Mouse (Mus musculus) liver, embryonic 15.5 days (tissue): Measurements from ENCODE around the gene Ostf1. TPM values are rescaled to one million over a fixed set of nuclear protein-coding genes. Genes with fewer than 3 reads are reported as not detected.
A peak's percentile ranks its signal among the peaks of the same experiment; 100 is the strongest.

Source experiments
- ATAC-seq: fragments of 200-750 bp; cut with Nextera tagmentation; 2 replicates; pipeline ENCODE4 v1.8.0; 2017; ENCODE audit warnings: moderate number of reproducible peaks, mild to moderate bottlenecking, moderate library complexity; ENCODE audit not compliant: insufficient read depth
- H3K27ac ChIP-seq: fragments of 300-500 bp; sonication (generic); replicated peaks from 2 replicates; pipeline ENCODE4 v1.5.1; 2015; ENCODE audit warnings: mild to moderate bottlenecking, inconsistent platforms
- H3K27me3 ChIP-seq: fragments of 300-500 bp; sonication (generic); 2 replicates; pipeline ENCODE4 v1.6.1; 2015; ENCODE audit warnings: mild to moderate bottlenecking, inconsistent platforms
- H3K36me3 ChIP-seq: fragments of 300-500 bp; sonication (generic); replicated peaks from 2 replicates; pipeline ENCODE4 v1.6.1; 2015; ENCODE audit warnings: moderate library complexity, mild to moderate bottlenecking, inconsistent platforms
- H3K4me1 ChIP-seq: fragments of 300-500 bp; sonication (generic); replicated peaks from 2 replicates; pipeline ENCODE4 v1.6.1; 2015; ENCODE audit warnings: inconsistent platforms
- H3K4me2 ChIP-seq: fragments of 300-500 bp; sonication (generic); 2 replicates; pipeline ENCODE4 v1.6.1; 2015; ENCODE audit warnings: moderate library complexity, mild to moderate bottlenecking, inconsistent platforms
- H3K4me3 ChIP-seq: fragments of 300-500 bp; sonication (generic); replicated peaks from 2 replicates; pipeline ENCODE4 v1.5.1; 2015; ENCODE audit warnings: mild to moderate bottlenecking, inconsistent platforms
- H3K9ac ChIP-seq: fragments of 300-500 bp; sonication (generic); 2 replicates; pipeline ENCODE4 v1.6.1; 2015; ENCODE audit warnings: moderate library complexity, mild to moderate bottlenecking, inconsistent platforms
- H3K9me3 ChIP-seq: fragments of 300-500 bp; sonication (generic); replicated peaks from 2 replicates; pipeline ENCODE4 v1.6.1; 2016; ENCODE audit warnings: inconsistent platforms
- WGBS: fragments of 180-500 bp; shearing (Covaris S2); methylation state at CpG from one replicate; pipeline ENCODE4 v1.1.7; 2015; ENCODE audit warnings: mixed read lengths; ENCODE audit not compliant: insufficient replicate concordance; 5-methylcytosine and 5-hydroxymethylcytosine counted together
- polyA plus RNA-seq: library from polyadenylated mRNA; unstranded; fragments of >200 nt; fragmentation: Nextera tagmentation; extraction: Ambion mirVana; gene quantifications from 2 replicates; pipeline ENCODE4 v1.2.1, GENCODE M21; 2015

Gene Ostf1
- polyA plus RNA-seq, 1 experiment from 2014 or later, result 66.5 TPM

- no peak overlapping the region for H3K4me2 ChIP-seq
- H3K27me3 ChIP-seq, result no peaks in the 10 kb centered on the region
- H3K9me3 ChIP-seq, result no peaks in the 10 kb centered on the region
- WGBS, result 78% methylated on average over 7 of the region's 7 CpGs
- peaks cover 8% of the 10 kb centered on the region; the same call in 1 of the 2 replicates for H3K4me1 ChIP-seq
- H3K36me3 ChIP-seq, result peaks cover 24% of the 10 kb centered on the region; the same call in 1 of the 2 replicates
- H3K27ac ChIP-seq, result no peak overlapping the region
- no peak overlapping the region for H3K9ac ChIP-seq
- no peak for ATAC-seq
- H3K4me3 ChIP-seq, result no peak overlapping the region
Measured at GRCm38 (mm10) chr19:18584621-18585020, 47.0 kb downstream of the Ostf1 start.

GRCm38 (mm10) chr19:18583706-18584105 lies 47.9 kb downstream of the Ostf1 start:
- Histone ChIP-seq H3K4me1 (peaks cover 8% of the 10 kb centered on the region; the same call in 1 of the 2 replicates), H3K36me3 (peaks cover 20% of the 10 kb centered on the region; the same call in 1 of the 2 replicates), H3K27ac (no peak overlapping the region), H3K4me2 (no peak overlapping the region), H3K9me3 (no peaks in the 10 kb centered on the region), H3K4me3 (no peak overlapping the region), H3K9ac (no peak overlapping the region), H3K27me3 (no peaks in the 10 kb centered on the region)
- ATAC-seq, result no peak
- WGBS, result 69% methylated on average over 4 of the region's 4 CpGs

- H3K27ac ChIP-seq, result peak overlapping the region; percentile 9; the same call in 1 of the 2 replicates
- H3K36me3 ChIP-seq, result 0 out of 2 replicates have a peak, but pooled peaks cover 20% of the 10 kb centered on the region
- H3K4me1 ChIP-seq, result peaks cover 8% of the 10 kb centered on the region; the same call in 1 of the 2 replicates
- no peak overlapping the region for H3K9ac ChIP-seq
- ATAC-seq, result no peak
- no peaks in the 10 kb centered on the region for H3K27me3 ChIP-seq
- no peak overlapping the region for H3K4me3 ChIP-seq
- H3K9me3 ChIP-seq, result no peaks in the 10 kb centered on the region
- 46% methylated on average over 6 of the region's 6 CpGs for WGBS
- no peak overlapping the region for H3K4me2 ChIP-seq
Measured at GRCm38 (mm10) chr19:18582887-18583286, 48.7 kb downstream of the Ostf1 start.

- H3K4me2 ChIP-seq, result no peak overlapping the region
- no peaks in the 10 kb centered on the region for H3K27me3 ChIP-seq
- no peaks in the 10 kb centered on the region for H3K9me3 ChIP-seq
- H3K9ac ChIP-seq, result no peak overlapping the region
- WGBS, result 85% methylated on average over 9 of the region's 9 CpGs
- no peak overlapping the region for H3K27ac ChIP-seq
- 0 out of 2 replicates have a peak, but pooled peaks cover 15% of the 10 kb centered on the region for H3K36me3 ChIP-seq
- H3K4me1 ChIP-seq, result peaks cover 8% of the 10 kb centered on the region; the same call in 1 of the 2 replicates
- no peak overlapping the region for H3K4me3 ChIP-seq
- no peak for ATAC-seq
Measured at GRCm38 (mm10) chr19:18582226-18582625, 49.4 kb downstream of the Ostf1 start.

GRCm38 (mm10) chr19:18581046-18581445 lies 50.6 kb downstream of the Ostf1 start:
- 0 out of 2 replicates have a peak, but pooled peaks cover 15% of the 10 kb centered on the region for H3K36me3 ChIP-seq
- peaks cover 8% of the 10 kb centered on the region; the same call in 1 of the 2 replicates for H3K4me1 ChIP-seq
- H3K4me2 ChIP-seq, result no peak overlapping the region
- no peak overlapping the region for H3K4me3 ChIP-seq
- WGBS, result 84% methylated on average over 16 of the region's 16 CpGs
- no peak overlapping the region for H3K9ac ChIP-seq
- ATAC-seq, result no peak
- no peaks in the 10 kb centered on the region for H3K9me3 ChIP-seq
- H3K27ac ChIP-seq, result no peak overlapping the region
- H3K27me3 ChIP-seq, result no peaks in the 10 kb centered on the region

- no peaks in the 10 kb centered on the region for H3K27me3 ChIP-seq
- H3K4me3 ChIP-seq, result no peak overlapping the region
- peaks cover 8% of the 10 kb centered on the region; the same call in 1 of the 2 replicates for H3K4me1 ChIP-seq
- H3K9me3 ChIP-seq, result no peaks in the 10 kb centered on the region
- H3K36me3 ChIP-seq, result no peaks in the 10 kb centered on the region
- 0 out of 2 replicates have a peak overlapping the region, but pooled peaks have one; percentile 11 for H3K27ac ChIP-seq
- 79% methylated on average over 1 of the region's 1 CpGs for WGBS
- no peak for ATAC-seq
- no peak overlapping the region for H3K4me2 ChIP-seq
- H3K9ac ChIP-seq, result no peak overlapping the region
Measured at GRCm38 (mm10) chr19:18579012-18579358, 52.6 kb downstream of the Ostf1 start.

GRCm38 (mm10) chr19:18578216-18579011 lies 53.2 kb downstream of the Ostf1 start:
- peak overlapping the region; percentile 27 for H3K4me2 ChIP-seq
- ATAC-seq, result no peak
- 59% methylated on average over 17 of the region's 17 CpGs for WGBS
- peaks cover 7% of the 10 kb centered on the region; the same call in 1 of the 2 replicates for H3K4me1 ChIP-seq
- no peaks in the 10 kb centered on the region for H3K27me3 ChIP-seq
- H3K4me3 ChIP-seq, result no peak overlapping the region
- no peaks in the 10 kb centered on the region for H3K36me3 ChIP-seq
- no peak overlapping the region for H3K9ac ChIP-seq
- 0 out of 2 replicates have a peak overlapping the region, but pooled peaks have one; percentile 11 for H3K27ac ChIP-seq
- H3K9me3 ChIP-seq, result no peaks in the 10 kb centered on the region

GRCm38 (mm10) chr19:18577348-18577747 lies 54.3 kb downstream of the Ostf1 start:
- Histone ChIP-seq H3K36me3 (no peaks in the 10 kb centered on the region), H3K9ac (no peak overlapping the region), H3K4me3 (no peak overlapping the region), H3K4me2 (no peak overlapping the region), H3K4me1 (no peaks in the 10 kb centered on the region), H3K9me3 (no peaks in the 10 kb centered on the region), H3K27me3 (no peaks in the 10 kb centered on the region), H3K27ac (no peak overlapping the region)
- ATAC-seq, result no peak
- WGBS, result 57% methylated on average over 5 of the region's 5 CpGs

GRCm38 (mm10) chr19:18575891-18576290 lies 55.7 kb downstream of the Ostf1 start:
- ATAC-seq, result no peak
- Histone ChIP-seq H3K27me3 (no peaks in the 10 kb centered on the region), H3K9ac (no peak overlapping the region), H3K4me1 (no peaks in the 10 kb centered on the region), H3K4me3 (no peak overlapping the region), H3K4me2 (no peak overlapping the region), H3K9me3 (no peaks in the 10 kb centered on the region), H3K36me3 (no peaks in the 10 kb centered on the region), H3K27ac (no peak overlapping the region)
- WGBS, result 42% methylated on average over 3 of the region's 3 CpGs

GRCm38 (mm10) chr19:18573907-18574306 lies 57.7 kb downstream of the Ostf1 start:
- H3K27me3 ChIP-seq, result no peaks in the 10 kb centered on the region
- H3K4me1 ChIP-seq, result no peaks in the 10 kb centered on the region
- no peaks in the 10 kb centered on the region for H3K9me3 ChIP-seq
- H3K4me3 ChIP-seq, result no peak overlapping the region
- no peak overlapping the region for H3K27ac ChIP-seq
- no peak for ATAC-seq
- no peak overlapping the region for H3K4me2 ChIP-seq
- no peaks in the 10 kb centered on the region for H3K36me3 ChIP-seq
- H3K9ac ChIP-seq, result no peak overlapping the region
- 71% methylated on average over 5 of the region's 5 CpGs for WGBS

- Histone ChIP-seq H3K9me3 (no peaks in the 10 kb centered on the region), H3K27ac (no peak overlapping the region), H3K9ac (no peak overlapping the region), H3K27me3 (no peaks in the 10 kb centered on the region), H3K4me3 (no peak overlapping the region), H3K36me3 (no peaks in the 10 kb centered on the region), H3K4me2 (no peak overlapping the region), H3K4me1 (no peaks in the 10 kb centered on the region)
- 68% methylated on average over 3 of the region's 3 CpGs for WGBS
- ATAC-seq, result no peak
Measured at GRCm38 (mm10) chr19:18573443-18573842, 58.2 kb downstream of the Ostf1 start.
